Mouse (Mus musculus) stomach, embryonic 14.5 days (tissue): ENCODE results near the gene Ppp1r12b. TPM values are rescaled to one million over a fixed set of nuclear protein-coding genes. Genes with fewer than 3 reads are reported as not detected.

ENCODE experiments used
- ATAC-seq: fragments of 200-750 bp; cut with Nextera tagmentation; 2 replicates; pipeline ENCODE4 v1.8.0; 2017; ENCODE audit warnings: low read depth, moderate TSS enrichment; ENCODE audit not compliant: insufficient number of reproducible peaks, insufficient read depth, low FRiP score
- H3K27ac ChIP-seq: fragments of 300-500 bp; sonication (generic); 2 replicates; pipeline ENCODE4 v1.5.1; 2014; ENCODE audit warnings: mild to moderate bottlenecking, low read length, moderate library complexity, mixed read lengths
- H3K27me3 ChIP-seq: fragments of 300-500 bp; sonication (generic); 2 replicates; pipeline ENCODE4 v1.6.1; 2014; ENCODE audit warnings: low read length, control low read depth, mixed read lengths; ENCODE audit not compliant: control insufficient read depth, insufficient read depth
- H3K36me3 ChIP-seq: fragments of 300-500 bp; sonication (generic); 2 replicates; pipeline ENCODE4 v1.6.1; 2014; ENCODE audit warnings: mild to moderate bottlenecking, control low read depth, low read length, moderate library complexity, mixed read lengths; ENCODE audit not compliant: control insufficient read depth, insufficient read depth
- H3K4me1 ChIP-seq: fragments of 300-500 bp; sonication (generic); 2 replicates; pipeline ENCODE4 v1.6.1; 2014; ENCODE audit warnings: low read length, control low read depth, mixed read lengths; ENCODE audit not compliant: control insufficient read depth, insufficient read depth
- H3K4me2 ChIP-seq: fragments of 300-500 bp; sonication (generic); replicated peaks from 2 replicates; pipeline ENCODE4 v1.6.1; 2014; ENCODE audit warnings: low read depth, low read length, control low read depth
- H3K4me3 ChIP-seq: fragments of 300-500 bp; sonication (generic); 2 replicates; pipeline ENCODE4 v1.5.1; 2014; ENCODE audit warnings: low read depth, low read length, control low read depth
- H3K9ac ChIP-seq: fragments of 300-500 bp; sonication (generic); replicated peaks from 2 replicates; pipeline ENCODE4 v1.6.1; 2014; ENCODE audit warnings: low read depth, mild to moderate bottlenecking, control low read depth, low read length, moderate library complexity, mixed read lengths
- H3K9me3 ChIP-seq: fragments of 300-500 bp; sonication (generic); 2 replicates; pipeline ENCODE4 v1.6.1; 2016; ENCODE audit warnings: low read depth, low read length, control low read depth; ENCODE audit not compliant: control insufficient read depth
- WGBS: fragments of 180-500 bp; shearing (Covaris S2); extraction: QIAGEN DNeasy Blood & Tissue Kit; methylation state at CpG from one replicate; pipeline ENCODE4 v1.1.7; 2014; 5-methylcytosine and 5-hydroxymethylcytosine counted together
- polyA plus RNA-seq: library from polyadenylated mRNA; unstranded; fragments of >200 nt; fragmentation: Nextera tagmentation; extraction: Ambion mirVana; gene quantifications from 2 replicates; pipeline ENCODE4 v1.2.1, GENCODE M21; 2014

Gene Ppp1r12b
- 28.9 and 32.8 TPM in 2 replicates for polyA plus RNA-seq

DNA sequence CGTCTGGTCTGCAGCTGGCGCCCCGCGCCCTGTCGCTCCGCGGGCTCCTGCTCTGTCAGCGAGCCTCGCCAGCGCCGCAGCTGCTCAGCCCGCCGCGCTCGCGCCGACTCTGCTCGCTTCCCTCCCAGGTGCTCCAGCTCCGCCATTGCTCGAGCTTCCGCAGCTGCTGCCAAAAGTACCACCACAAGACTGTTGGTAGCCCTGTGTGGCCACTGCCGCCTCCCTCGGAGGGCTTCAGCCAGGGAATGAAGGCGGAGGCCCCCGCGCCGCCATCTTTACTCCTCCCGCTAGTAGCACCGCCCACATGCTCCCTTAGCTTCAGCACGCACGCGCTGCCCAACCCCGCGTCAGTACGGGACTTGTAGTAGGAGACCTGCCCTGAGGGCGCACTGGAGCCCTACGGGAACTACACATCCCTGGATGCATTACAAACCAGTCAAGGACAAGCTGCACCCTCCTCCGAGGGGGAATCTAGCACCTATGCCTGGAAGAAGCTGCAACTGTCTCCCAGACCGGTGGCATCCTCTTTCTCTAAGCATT is at the start of gene Ppp1r12b:
Ppp1r12b (minus strand) TSS at position 306 of the 540 bp plus-strand sequence.
- under 1% methylated on average over 39 of the region's 39 CpGs for WGBS
- Histone ChIP-seq H3K4me3 (peak within 1 kb of the TSS; percentile 87), H3K4me2 (peak within 1 kb of the TSS; percentile 85), H3K36me3 (no peaks in the 10 kb centered on the region), H3K4me1 (peaks cover 5% of the 10 kb centered on the region; the same call in 1 of the 2 replicates), H3K9me3 (no peaks in the 10 kb centered on the region), H3K27me3 (no peaks in the 10 kb centered on the region), H3K27ac (peak within 1 kb of the TSS; percentile 80), H3K9ac (peak within 1 kb of the TSS; percentile 84)
- ATAC-seq = peak; percentile 98

DNA sequence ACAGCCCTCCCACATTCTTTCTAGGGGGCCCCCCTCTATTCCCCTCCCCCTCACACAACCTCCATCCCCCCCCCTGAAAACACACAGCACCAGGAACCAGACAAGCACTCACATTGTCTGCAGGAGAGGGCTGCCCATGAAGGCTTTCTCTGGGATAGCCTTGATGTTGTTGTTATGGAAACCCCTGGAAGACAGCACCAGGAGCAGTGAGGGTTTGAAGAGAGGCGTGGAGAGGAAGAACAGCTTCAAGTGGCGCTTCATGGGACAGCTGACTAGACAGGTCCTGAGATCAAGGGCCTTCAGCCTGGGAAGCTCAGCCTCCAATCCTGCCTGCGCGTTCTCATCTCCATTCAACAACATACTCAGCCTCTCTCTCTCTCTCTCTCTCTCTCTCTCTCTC is 47.6 kb upstream of the Ppp1r12b start:
- Histone ChIP-seq H3K4me2 (no peak overlapping the region), H3K9ac (no peak overlapping the region), H3K27ac (no peak overlapping the region), H3K4me1 (no peaks in the 10 kb centered on the region), H3K9me3 (no peaks in the 10 kb centered on the region), H3K36me3 (no peaks in the 10 kb centered on the region), H3K4me3 (no peak overlapping the region), H3K27me3 (no peaks in the 10 kb centered on the region)
- ATAC-seq = no peak
- 56% methylated on average over 4 of the region's 4 CpGs for WGBS

DNA sequence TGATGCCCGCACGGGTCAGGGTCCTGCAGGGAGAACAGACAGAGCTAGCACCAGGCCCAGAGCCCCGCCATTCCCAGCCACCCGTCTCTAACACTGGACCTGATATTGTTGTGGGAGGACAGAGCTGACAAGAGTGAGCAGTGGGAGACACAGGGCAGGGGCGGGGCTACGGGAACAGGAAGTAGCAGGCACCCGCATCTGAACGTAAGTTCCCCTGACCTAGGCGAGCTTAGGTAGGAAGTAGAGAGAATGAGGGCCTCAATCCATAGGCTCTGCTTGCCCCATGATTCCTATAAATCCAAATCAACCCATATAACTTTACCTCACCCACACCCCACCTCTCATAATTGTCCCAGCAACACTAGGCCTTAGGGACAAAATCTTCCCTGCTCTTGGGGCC is 44.8 kb upstream of the Ppp1r12b start:
- Histone ChIP-seq H3K4me2 (no peak overlapping the region), H3K36me3 (no peaks in the 10 kb centered on the region), H3K27ac (no peak overlapping the region), H3K4me3 (no peak overlapping the region), H3K27me3 (no peaks in the 10 kb centered on the region), H3K4me1 (no peaks in the 10 kb centered on the region; the same call in 1 of the 2 replicates), H3K9ac (no peak overlapping the region), H3K9me3 (no peaks in the 10 kb centered on the region)
- WGBS = 81% methylated on average over 9 of the region's 9 CpGs
- no peak for ATAC-seq

DNA sequence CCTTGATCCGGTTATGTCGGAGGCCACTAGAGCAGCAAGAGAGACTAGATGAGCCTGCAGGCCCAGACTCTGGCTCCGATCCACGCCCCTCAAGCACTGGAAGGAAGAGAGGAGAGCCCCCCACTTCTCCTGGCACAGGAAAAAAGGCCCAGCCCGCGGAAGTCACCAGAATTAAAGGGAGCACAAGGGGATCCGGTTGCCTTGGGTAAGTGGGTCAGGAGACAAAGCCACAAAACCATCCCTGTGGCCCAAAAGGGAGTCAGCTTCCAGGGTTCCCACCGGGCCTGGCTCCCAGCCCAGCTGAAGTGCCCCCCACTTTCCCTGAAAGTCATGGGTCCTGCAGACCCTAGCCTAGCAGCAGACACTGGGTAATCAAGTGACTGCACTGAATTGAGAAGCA is 42.5 kb upstream of the Ppp1r12b start:
- Histone ChIP-seq H3K9me3 (no peaks in the 10 kb centered on the region), H3K4me2 (no peak overlapping the region), H3K9ac (no peak overlapping the region), H3K4me3 (no peak overlapping the region), H3K27me3 (no peaks in the 10 kb centered on the region), H3K27ac (no peak overlapping the region), H3K4me1 (no peaks in the 10 kb centered on the region; the same call in 1 of the 2 replicates), H3K36me3 (no peaks in the 10 kb centered on the region)
- WGBS = 91% methylated on average over 8 of the region's 8 CpGs
- ATAC-seq = no peak

DNA sequence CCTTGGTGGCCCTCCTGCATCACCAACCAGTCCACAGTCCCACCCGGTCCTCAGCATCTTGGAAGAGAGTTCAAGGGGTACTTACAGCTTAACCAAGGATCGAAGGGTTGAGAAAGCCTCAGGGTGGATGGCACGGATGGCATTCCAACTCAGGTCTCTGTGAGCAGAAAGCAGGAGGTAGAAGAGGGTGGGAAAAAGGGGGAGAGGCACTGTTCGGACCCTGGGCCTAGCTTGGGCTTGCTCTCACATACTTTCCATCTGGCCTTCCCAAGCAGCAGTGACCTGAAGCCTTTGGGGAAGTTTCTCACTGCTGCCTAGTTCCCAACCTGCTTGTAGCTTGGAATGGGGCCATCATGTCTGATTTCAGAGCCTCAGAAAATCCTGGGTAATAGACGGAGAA is 41.8 kb upstream of the Ppp1r12b start:
- WGBS = 65% methylated on average over 5 of the region's 5 CpGs
- H3K9ac ChIP-seq = no peak overlapping the region
- H3K27ac ChIP-seq = no peak overlapping the region
- H3K36me3 ChIP-seq = no peaks in the 10 kb centered on the region
- no peak overlapping the region for H3K4me2 ChIP-seq
- H3K9me3 ChIP-seq = no peaks in the 10 kb centered on the region
- no peaks in the 10 kb centered on the region for H3K27me3 ChIP-seq
- no peak for ATAC-seq
- no peaks in the 10 kb centered on the region; the same call in 1 of the 2 replicates for H3K4me1 ChIP-seq
- no peak overlapping the region for H3K4me3 ChIP-seq

DNA sequence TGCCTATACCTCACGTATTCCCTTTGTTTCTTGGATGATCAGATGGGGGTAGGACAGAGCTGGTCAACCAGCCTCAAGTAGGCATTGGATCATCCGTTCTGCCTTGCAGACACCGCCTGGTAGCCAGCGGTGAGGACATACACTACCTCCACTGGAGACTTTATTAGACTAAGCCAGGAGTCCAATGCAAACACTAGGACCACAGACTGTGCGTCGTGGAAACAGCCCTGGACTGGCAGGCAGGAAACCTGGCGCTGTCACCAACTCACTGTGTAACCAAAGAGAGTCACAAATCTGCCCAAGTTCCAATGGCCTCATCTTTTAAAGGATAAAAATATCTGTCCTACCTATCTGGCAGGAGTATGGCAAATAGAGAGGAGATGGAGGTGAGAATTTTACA is 40.7 kb upstream of the Ppp1r12b start:
- 85% methylated on average over 7 of the region's 7 CpGs for WGBS
- no peak for ATAC-seq

DNA sequence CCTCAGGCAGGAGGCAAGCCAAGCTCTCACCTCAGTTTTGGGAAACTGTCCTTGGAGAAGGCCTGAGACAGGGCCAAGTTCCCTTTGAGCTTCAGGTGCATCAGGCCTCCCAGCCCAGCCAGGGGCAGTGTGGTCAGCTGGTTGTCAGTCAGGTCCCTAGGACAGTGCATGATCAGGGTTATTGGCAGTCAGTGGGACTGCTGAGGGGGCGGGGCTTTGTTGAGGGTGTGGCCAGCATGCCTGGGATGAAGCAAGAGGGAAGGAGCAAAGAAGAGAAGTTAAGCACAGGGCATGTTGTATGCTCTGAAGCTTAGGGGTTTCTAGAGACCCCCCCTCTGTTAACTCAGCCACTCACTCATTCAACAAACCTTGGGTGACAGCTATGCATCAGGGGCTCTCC is 40.2 kb upstream of the Ppp1r12b start:
- H3K4me2 ChIP-seq = no peak overlapping the region
- no peaks in the 10 kb centered on the region for H3K9me3 ChIP-seq
- 16% methylated on average over 1 of the region's 1 CpGs for WGBS
- H3K4me1 ChIP-seq = no peaks in the 10 kb centered on the region; the same call in 1 of the 2 replicates
- H3K9ac ChIP-seq = no peak overlapping the region
- H3K4me3 ChIP-seq = no peak overlapping the region
- no peak overlapping the region for H3K27ac ChIP-seq
- H3K27me3 ChIP-seq = no peaks in the 10 kb centered on the region
- H3K36me3 ChIP-seq = no peaks in the 10 kb centered on the region
- peak; percentile 30; the same call in 1 of the 2 replicates for ATAC-seq

More for the DNA sequence above, 40.7 kb upstream of the Ppp1r12b start:
- Histone ChIP-seq H3K9ac (no peak overlapping the region), H3K4me2 (no peak overlapping the region), H3K4me1 (no peaks in the 10 kb centered on the region; the same call in 1 of the 2 replicates), H3K36me3 (no peaks in the 10 kb centered on the region), H3K9me3 (no peaks in the 10 kb centered on the region), H3K27ac (no peak overlapping the region), H3K27me3 (no peaks in the 10 kb centered on the region), H3K4me3 (no peak overlapping the region)

DNA sequence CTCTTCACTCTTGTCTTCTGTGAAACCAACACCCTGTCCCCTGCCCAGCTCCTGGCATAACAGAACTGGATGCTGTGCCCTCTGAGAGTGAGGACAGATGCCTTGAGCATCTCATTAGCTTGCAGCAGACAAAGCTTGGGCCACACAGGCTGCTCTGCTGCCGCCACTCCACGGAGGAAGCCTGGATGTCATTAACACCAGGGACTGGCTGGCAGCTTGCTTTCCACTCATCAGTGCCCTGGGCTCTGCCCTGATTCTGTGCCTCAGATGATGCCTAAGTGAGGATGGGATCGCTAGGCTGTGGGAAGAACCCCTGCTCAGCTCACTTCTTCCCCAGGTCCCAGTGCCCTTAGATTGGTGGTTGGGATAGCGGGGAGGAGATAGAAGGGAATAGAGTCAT is 39.7 kb upstream of the Ppp1r12b start:
- Histone ChIP-seq H3K27ac (no peak overlapping the region), H3K4me1 (no peaks in the 10 kb centered on the region; the same call in 1 of the 2 replicates), H3K4me3 (no peak overlapping the region), H3K27me3 (no peaks in the 10 kb centered on the region), H3K4me2 (no peak overlapping the region), H3K9ac (no peak overlapping the region), H3K36me3 (no peaks in the 10 kb centered on the region), H3K9me3 (no peaks in the 10 kb centered on the region)
- ATAC-seq = no peak
- WGBS = 64% methylated on average over 4 of the region's 4 CpGs

DNA sequence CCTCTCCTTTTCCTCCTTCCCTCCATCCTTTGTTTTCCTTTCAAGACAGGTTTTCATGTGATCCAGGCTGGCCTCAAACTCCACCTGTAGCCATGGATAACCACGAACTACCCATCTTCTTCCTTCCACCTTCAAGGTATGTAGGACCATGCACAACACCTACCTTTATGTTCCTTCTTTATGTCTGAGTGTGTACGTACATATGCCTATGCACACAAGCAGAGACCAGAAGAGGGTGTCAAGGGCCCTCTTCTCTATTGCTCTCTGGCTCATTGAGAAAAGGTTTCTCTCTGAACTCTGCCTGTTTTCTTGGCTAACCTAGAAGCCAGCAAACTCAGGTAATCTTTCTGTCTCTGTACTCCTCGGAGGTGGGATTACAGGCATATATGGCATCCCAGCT is 39.0 kb upstream of the Ppp1r12b start:
- ATAC-seq = no peak
- no peak overlapping the region for H3K4me3 ChIP-seq
- no peak overlapping the region for H3K27ac ChIP-seq
- no peaks in the 10 kb centered on the region for H3K27me3 ChIP-seq
- no peaks in the 10 kb centered on the region for H3K9me3 ChIP-seq
- no peaks in the 10 kb centered on the region for H3K36me3 ChIP-seq
- no peak overlapping the region for H3K9ac ChIP-seq
- no peak overlapping the region for H3K4me2 ChIP-seq
- WGBS = 76% methylated on average over 3 of the region's 3 CpGs
- H3K4me1 ChIP-seq = no peaks in the 10 kb centered on the region; the same call in 1 of the 2 replicates
